Mouse (Mus musculus) left cerebral cortex, adult 11 months (tissue): ENCODE results near the gene Vmn1r183.
"Not testable (repeated sequence)": the region's sequence is repeated elsewhere in the genome, so short reads cannot be mapped to it uniquely, and the experiment has no call there.

Experiments
- DNase-seq: peaks from one replicate; pipeline ENCODE4 v3.0.0; 2022; ENCODE audit warnings: low spot score

Gene Vmn1r183

DNA sequence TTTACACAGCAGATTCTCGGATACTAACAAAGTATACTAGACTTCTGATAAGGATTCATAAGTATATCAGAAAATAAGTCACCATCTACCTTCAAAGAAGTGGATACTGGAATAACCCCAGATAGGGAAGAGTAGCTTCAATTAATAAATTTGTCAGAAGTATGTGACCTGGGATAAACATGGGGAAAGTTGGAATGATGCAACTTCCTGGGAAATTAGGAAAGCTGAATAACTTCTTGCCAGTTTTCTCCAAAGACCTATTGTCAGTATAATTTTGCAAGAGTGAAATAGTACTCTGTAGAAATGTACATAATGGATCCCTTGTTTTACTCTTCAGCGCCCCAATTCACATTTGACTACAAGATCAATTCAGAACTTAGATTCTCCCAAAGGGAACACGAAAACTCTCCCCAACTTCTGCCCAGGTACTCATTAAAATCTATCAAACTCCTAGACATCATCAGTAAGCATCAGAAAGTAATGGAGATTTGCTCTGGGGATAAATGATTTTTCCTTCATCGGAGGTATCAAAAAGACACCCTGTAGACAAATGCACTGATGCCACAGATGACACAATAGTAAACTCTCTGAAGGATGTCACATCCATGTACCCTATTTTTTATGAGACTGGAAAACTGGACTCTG is at the start of gene Vmn1r183:
Gene Vmn1r183, plus strand, starts transcription at position 595 of the 645 bp plus-strand sequence.
- no peak for DNase-seq

DNA sequence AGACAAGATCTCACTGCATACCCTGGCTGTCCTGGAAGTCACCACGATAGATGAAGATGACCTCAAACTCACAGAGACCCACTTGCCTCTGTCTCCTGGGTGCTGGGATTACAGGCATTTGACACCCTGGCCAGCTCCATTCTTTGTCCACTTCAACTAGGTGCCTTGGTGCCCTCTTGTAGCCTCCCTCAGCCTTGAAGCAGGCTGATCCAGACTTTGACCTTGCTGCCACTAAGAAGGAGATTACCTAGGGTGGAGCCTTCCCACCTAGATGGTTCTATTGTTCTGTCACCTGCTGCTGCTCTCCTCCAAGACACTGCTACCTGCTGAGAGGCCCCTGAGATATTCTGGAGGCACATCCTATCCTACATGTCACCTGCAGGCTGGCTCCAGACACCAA is 21.4 kb downstream of the Vmn1r183 start:
- DNase-seq: not testable (repeated sequence)

DNA sequence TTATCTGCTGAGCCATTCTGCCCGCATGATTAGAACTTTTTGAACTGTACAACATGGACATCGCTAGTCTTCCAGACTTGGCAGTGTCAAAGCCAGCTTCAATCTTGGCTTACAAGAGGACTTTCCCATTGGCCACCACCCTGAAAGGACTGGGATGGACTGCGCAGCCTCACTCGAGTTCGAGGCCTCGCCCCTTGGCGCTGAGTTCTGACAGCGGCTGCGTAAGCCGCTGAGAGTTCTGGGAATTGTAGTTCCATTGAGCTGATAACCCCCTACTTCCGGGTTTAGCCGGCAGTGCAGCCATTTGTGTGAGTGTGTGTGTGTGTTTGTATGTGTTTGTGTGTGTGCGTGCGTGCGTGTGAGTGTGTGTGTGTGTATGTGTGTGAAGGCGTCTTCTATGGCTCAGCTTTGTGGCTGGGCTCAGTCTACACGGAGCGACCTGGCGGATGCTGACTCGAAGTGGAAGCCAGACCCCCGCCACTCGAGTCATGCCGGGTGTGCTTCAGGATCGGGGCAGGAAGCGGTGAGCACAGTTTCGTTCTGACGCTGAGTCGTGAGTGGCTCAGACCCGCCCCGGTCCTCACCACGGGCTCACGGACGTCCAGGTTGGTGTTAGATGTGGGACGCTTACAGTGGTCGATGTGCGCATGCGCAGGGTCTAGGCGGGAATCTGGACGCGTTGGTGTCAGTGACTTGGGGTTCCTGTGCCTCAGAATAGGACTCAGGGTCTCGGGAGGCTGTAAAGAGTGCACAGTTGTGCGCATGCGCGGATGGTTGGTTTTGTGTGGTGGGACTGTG is 28.8 kb downstream of the Vmn1r183 start, which contains the start of gene Zfp180:
Gene Zfp180, plus strand, starts transcription at position 291 of the 798 bp plus-strand sequence.
- peak; percentile 92 for DNase-seq

DNA sequence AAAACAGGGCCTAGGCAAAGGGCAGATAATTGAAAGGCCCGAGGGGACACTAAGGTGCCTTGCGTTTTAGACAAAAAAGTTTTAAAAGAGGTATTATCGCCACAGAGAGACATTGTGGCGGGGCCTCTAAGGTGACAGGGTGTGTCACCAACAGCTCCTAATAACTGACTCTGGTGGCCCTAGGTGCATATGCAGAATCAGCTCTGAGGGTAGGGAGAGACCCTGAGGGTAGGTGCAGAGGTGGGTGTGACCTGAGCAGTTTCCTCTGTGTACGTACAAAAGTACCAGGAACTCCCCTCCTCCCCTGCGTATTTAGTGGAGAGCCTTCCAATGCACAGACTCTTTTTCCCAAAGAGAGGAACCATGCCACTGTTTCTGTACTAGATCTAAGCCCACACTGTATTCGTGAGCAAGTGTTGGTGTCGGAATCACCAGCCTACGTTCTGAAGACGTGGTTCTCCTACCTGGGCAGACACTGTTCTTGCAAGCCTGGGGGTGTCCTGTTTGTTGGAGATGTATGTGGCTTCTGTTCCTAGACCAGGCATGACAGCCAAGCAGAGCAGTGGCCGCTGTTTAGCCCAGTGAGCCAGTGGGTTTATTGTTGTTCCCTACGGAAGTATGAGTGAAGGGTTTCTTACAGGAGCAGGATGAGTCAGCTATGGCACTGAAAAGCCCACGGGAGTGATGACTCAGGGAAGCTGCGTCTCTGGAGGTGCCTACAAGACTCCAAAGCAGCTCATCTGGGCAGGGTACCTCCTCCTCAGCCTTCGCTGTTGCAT is 29.6 kb downstream of the Vmn1r183 start:
- DNase-seq: peak; percentile 64

GRCm38 (mm10) chr7:24086871-24087270 is 33.8 kb downstream of the Vmn1r183 start:
- no peak for DNase-seq

DNA sequence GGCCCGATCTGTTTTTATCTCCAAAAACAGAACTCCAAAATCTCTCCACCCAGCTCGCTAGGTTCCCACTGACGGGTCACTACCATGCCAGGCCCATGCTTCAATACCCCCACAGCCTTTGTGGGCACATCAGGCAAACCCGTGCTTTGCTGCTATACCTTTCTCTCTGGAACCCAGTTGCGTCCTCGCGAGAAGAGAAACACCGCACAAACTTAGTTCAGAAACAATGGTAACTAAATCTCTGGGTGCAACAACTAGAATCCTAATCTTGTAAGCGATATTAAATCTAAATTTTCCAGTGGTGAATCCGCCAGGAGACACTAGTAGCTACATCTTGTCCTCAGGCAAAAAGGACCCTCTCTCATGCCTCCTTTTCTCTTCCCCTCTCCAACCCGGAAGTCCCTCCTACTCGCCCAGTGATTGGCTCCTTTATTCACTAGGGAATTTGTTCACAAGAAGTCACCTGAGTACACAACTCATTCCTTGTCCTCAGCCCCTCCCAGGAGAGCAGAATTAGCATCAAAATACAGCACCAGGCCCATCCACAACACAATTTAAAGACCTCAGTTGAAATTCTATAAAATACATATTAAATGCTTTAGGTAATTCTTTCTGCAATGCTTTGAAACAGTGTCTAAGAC is 34.6 kb downstream of the Vmn1r183 start:
- DNase-seq: no peak

DNA sequence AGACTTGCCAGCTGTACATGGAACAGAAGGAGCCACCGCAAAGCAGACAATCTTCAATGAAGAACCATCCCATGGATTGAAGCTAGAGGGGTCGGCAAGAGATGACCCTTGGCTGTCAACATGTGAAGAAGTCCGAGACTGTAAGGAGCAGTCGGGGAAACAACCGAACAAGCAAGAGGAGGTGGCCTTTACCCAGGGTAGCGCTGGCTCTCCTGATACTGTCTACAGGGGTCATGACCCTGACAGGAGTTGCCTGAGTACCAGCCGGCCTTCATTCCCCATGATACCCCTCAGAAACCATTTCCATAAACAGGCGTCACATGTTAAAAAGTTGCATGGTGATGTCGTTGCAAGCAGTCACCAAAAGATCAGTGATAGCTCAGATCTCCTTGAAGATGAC is 51.3 kb downstream of the Vmn1r183 start:
- no peak for DNase-seq

DNA sequence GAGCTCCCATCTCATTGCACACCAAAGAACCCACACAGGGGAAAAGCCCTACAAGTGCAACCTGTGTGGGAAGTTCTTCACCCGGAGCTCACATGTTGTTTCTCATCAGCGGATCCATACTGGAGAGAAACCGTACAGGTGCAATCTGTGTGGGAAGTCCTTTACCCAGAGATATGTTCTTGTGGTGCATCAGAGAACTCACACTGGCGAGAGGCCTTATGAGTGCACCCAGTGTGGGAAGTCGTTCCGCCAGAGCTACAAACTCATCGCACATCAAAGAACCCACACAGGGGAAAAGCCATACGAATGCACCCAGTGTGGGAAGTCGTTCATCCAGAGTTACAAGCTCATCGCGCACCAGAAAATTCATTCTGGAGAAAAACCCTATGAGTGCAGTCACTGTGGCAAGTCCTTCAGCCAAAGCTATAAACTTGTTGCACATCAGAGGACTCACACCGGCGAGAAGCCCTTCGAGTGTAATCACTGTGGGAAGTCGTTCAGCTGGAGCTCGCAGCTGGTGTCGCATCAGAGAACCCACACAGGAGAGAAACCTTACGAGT is 52.2 kb downstream of the Vmn1r183 start:
- no peak for DNase-seq

DNA sequence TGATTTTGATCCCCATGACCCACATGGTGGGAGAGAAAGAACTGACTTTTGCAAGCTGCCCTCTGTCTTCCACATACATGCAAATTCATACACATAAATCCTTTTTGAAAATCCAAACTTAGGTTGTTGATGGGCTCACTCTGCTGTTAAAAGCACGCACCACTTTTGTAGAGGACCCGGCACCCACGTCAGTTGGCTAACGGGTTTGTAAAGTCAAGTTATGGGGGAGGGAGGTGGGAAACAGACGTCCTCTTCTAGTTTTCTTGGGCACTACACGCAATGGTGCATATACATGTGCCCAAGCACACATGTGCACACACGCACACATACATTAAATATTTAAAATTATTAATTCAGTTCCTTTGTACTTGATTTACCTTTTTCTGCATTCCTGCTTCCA is 57.8 kb downstream of the Vmn1r183 start:
- DNase-seq: no peak

GRCm38 (mm10) chr7:24111772-24112155 is 58.7 kb downstream of the Vmn1r183 start:
- DNase-seq: no peak

DNA sequence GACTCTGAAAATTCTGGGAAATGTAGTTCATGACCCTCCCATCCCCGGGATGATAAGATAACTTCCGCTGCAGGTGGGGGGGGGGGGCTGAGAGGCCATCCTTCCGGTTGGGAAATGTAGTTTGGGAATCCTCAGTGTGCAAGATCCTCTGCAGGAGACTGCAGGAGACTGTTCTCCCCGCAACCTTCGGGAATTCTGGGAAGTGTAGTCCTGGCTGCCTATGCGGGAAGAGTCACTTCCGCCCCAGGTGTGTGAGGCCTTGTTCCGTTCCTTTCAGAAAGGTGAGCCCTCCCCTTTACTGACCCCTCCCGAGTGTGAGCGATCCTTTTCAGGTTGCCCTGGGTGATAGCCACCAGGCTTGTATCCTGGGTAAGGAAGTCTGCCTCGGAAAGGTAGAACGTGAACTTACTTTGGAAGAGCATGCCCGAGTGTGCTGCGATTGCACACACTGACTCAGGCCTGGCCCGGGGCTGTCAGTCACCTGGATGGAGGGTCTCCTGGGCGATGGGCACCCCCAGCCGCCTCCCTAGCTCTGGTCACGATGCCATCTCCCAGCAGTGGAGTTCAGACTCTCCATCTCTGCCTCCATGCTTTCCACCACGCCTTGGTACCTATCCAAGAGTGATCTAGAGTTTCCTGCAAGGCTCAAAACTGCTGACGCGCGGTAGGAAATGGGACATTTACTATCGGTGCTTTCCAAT is 59.3 kb downstream of the Vmn1r183 start, which contains the start of gene Zfp112:
Gene Zfp112, plus strand, starts transcription at position 159 of the 701 bp plus-strand sequence.
- peak; percentile 81 for DNase-seq

GRCm38 (mm10) chr7:24113001-24113400 is 59.9 kb downstream of the Vmn1r183 start:
- no peak for DNase-seq
